Mouse (Mus musculus) Patski (cell line): ENCODE results near the gene Tmod1. TPM values are rescaled to one million over a fixed set of nuclear protein-coding genes. Genes with fewer than 3 reads are reported as not detected.

ENCODE experiments used
- ATAC-seq: fragments of 100-300 bp; one replicate; pipeline ENCODE4 v1.8.0; 2021
- CTCF ChIA-PET: fragments of 350-600 bp; sonication (Branson Sonifier 250); formaldehyde crosslinking; loops from one replicate; lab custom pipeline; 2022; ENCODE audit warnings: inconsistent platforms; lab: Charles Lee
- POLR2A ChIA-PET: fragments of 350-600 bp; sonication (Branson Sonifier 250); formaldehyde crosslinking; loops from one replicate; lab custom pipeline; 2022; ENCODE audit warnings: antibody characterized with exemption, inconsistent platforms; lab: Charles Lee
- DNase-seq: peaks from one replicate; pipeline ENCODE4 v3.0.0-alpha.2; 2011; ENCODE audit warnings: low read depth, low spot score
- H3K27me3 ChIP-seq: fragments of 371-371 bp; one replicate; pipeline ENCODE4 v1.5.1; 2021
- CTCF ChIP-seq: fragments of 100-300 bp; IDR thresholded peaks from one replicate; pipeline ENCODE4 v1.5.1; 2021
- in situ Hi-C: fragments of 300-500 bp; cut with MboI; formaldehyde crosslinking; loops from 3 replicates; pipeline ENCODE4 v1.11.1; 2018; ENCODE audit warnings: low pct_unique_long_range_greater_than_20kb, mixed read lengths
- polyA plus RNA-seq: library from polyadenylated mRNA; unstranded; gene quantifications from one replicate; pipeline ENCODE4 v1.2.3, GENCODE M21; 2021

Gene Tmod1
- polyA plus RNA-seq, result 14.7 TPM

GRCm38 (mm10) chr4:46038892-46039751, at the start of gene Tmod1:
TSS of gene Tmod1 (plus strand) at chr4:46038935.
- ATAC-seq, result peak; percentile 52
- in situ Hi-C loops, result no loop called here
- no peak for DNase-seq
- peaks cover 7% of the 10 kb centered on the region for H3K27me3 ChIP-seq
- ChIA-PET POLR2A (no interaction called here), CTCF (no interaction called here)
- TF ChIP-seq CTCF, result no peak

GRCm38 (mm10) chr4:45990427-45991135, 48.2 kb upstream of the Tmod1 start:
- CTCF ChIA-PET, result interaction anchor here (1.6 kb wide), 1 partner anchor 79 kb away, joined by 3 read pairs; no protein-coding TSS in a partner anchor
- in situ Hi-C loops, result no loop called here
- H3K27me3 ChIP-seq, result no peaks in the 10 kb centered on the region
- no peak for TF ChIP-seq CTCF
- POLR2A ChIA-PET, result no interaction called here
- no peak for DNase-seq
- ATAC-seq, result no peak

GRCm38 (mm10) chr4:45998536-45998935, 40.2 kb upstream of the Tmod1 start:
- ChIA-PET POLR2A (no interaction called here), CTCF (interaction anchor here (1.4 kb wide), 1 partner anchor 130 kb away, joined by 3 read pairs; no protein-coding TSS in a partner anchor)
- no peak for ATAC-seq
- H3K27me3 ChIP-seq, result no peaks in the 10 kb centered on the region
- no peak for DNase-seq
- in situ Hi-C loops, result no loop called here
- TF ChIP-seq CTCF, result no peak

GRCm38 (mm10) chr4:46008142-46008793, 30.5 kb upstream of the Tmod1 start:
- POLR2A ChIA-PET, result interaction anchor here (0.8 kb wide), 1 partner anchor 107 kb away, joined by 3 read pairs; no protein-coding TSS in a partner anchor
- CTCF ChIA-PET, result interaction anchor here (1.9 kb wide), 1 partner anchor 11 kb away, joined by 7 read pairs; no protein-coding TSS in a partner anchor
- in situ Hi-C loops, result no loop called here
- ATAC-seq (no peak), DNase-seq (no peak)
- no peaks in the 10 kb centered on the region for H3K27me3 ChIP-seq
- no peak for TF ChIP-seq CTCF

- DNase-seq (no peak), ATAC-seq (no peak)
- TF ChIP-seq CTCF, result no peak
- H3K27me3 ChIP-seq, result no peaks in the 10 kb centered on the region
- POLR2A ChIA-PET, result no interaction called here
- in situ Hi-C loops, result no loop called here
- CTCF ChIA-PET, result no interaction called here
Observed at GRCm38 (mm10) chr4:46011698-46012097, 27.0 kb upstream of the Tmod1 start.

- DNase-seq (no peak), ATAC-seq (no peak)
- in situ Hi-C loops, result no loop called here
- ChIA-PET CTCF (interaction anchor here (0.9 kb wide), 1 partner anchor 15 kb away, joined by 3 read pairs; no protein-coding TSS in a partner anchor), POLR2A (no interaction called here)
- no peak for TF ChIP-seq CTCF
- no peaks in the 10 kb centered on the region for H3K27me3 ChIP-seq
Observed at GRCm38 (mm10) chr4:46015605-46016004, 23.1 kb upstream of the Tmod1 start.

- no peak for TF ChIP-seq CTCF
- in situ Hi-C loops, result no loop called here
- ChIA-PET POLR2A (no interaction called here), CTCF (interaction anchor here (1.1 to 1.2 kb wide), 2 partner anchors 9 to 51 kb away, joined by 3 to 4 read pairs; no protein-coding TSS in a partner anchor)
- ATAC-seq (no peak), DNase-seq (no peak)
- no peaks in the 10 kb centered on the region for H3K27me3 ChIP-seq
Observed at GRCm38 (mm10) chr4:46023021-46023481, 15.7 kb upstream of the Tmod1 start.

- no peaks in the 10 kb centered on the region for H3K27me3 ChIP-seq
- ATAC-seq, result no peak
- no peak for TF ChIP-seq CTCF
- ChIA-PET POLR2A (no interaction called here), CTCF (no interaction called here)
- DNase-seq, result no peak
- in situ Hi-C loops, result no loop called here
Observed at GRCm38 (mm10) chr4:46025893-46026292, 12.8 kb upstream of the Tmod1 start.

GRCm38 (mm10) chr4:46028224-46028623, 10.5 kb upstream of the Tmod1 start:
- ChIA-PET POLR2A (no interaction called here), CTCF (interaction anchor here (1.3 to 1.4 kb wide), 2 partner anchors 19 to 34 kb away, joined by 3 read pairs; no protein-coding TSS in a partner anchor)
- no peak for TF ChIP-seq CTCF
- DNase-seq (no peak), ATAC-seq (no peak)
- no peaks in the 10 kb centered on the region for H3K27me3 ChIP-seq
- in situ Hi-C loops, result no loop called here

GRCm38 (mm10) chr4:46028781-46029180, 10.0 kb upstream of the Tmod1 start:
- CTCF ChIA-PET, result interaction anchor here (1.4 kb wide), 1 partner anchor 34 kb away, joined by 3 read pairs; no protein-coding TSS in a partner anchor
- DNase-seq (no peak), ATAC-seq (no peak)
- no peak for TF ChIP-seq CTCF
- H3K27me3 ChIP-seq, result no peaks in the 10 kb centered on the region
- POLR2A ChIA-PET, result no interaction called here
- in situ Hi-C loops, result no loop called here
